Mouse (Mus musculus): ENCODE data around the gene Tpcn2.
A peak's percentile ranks its signal among the peaks of the same experiment; 100 is the strongest.

The Tpcn2 gene

DNA sequence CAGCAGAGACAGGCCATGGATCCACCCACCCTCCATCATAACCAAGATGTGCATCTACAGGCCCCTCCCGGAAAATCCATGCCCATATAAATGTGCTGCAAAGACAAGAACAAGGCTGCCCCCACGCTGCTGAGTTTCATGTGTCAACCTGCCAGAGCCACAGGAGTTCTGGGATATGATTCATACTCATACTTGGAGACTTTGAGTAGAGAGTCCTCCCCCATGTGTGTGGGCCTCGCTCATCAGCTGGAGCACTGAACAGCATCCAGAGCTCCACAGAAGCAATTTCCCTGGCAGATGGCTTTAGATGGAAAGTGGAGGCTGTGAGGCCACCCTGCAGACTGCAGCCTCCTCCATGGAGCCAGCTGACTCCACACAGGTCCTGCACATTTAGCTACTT lies 86.8 kb downstream of the Tpcn2 start:
- no peak for DNase-seq

DNA sequence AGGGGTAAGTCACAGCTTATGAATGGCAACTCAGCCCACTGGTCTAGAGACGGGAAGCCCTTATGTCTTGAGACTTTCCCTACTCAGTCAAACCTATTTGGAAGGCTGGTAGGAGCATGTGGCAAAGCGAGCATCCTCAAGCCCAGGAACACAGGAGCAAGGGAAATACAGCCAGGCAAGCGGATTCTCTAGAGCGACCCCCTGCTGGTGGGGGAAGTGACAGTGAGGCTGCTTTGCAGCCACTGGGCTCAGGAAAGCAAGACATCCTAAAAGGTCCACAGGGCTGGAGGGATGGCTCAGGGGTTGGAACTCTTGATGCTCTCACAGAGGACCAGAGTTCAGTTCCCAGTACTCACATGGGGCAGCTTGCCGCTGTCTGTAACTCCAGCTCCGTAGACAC lies 87.5 kb downstream of the Tpcn2 start:
- no peak for DNase-seq

DNA sequence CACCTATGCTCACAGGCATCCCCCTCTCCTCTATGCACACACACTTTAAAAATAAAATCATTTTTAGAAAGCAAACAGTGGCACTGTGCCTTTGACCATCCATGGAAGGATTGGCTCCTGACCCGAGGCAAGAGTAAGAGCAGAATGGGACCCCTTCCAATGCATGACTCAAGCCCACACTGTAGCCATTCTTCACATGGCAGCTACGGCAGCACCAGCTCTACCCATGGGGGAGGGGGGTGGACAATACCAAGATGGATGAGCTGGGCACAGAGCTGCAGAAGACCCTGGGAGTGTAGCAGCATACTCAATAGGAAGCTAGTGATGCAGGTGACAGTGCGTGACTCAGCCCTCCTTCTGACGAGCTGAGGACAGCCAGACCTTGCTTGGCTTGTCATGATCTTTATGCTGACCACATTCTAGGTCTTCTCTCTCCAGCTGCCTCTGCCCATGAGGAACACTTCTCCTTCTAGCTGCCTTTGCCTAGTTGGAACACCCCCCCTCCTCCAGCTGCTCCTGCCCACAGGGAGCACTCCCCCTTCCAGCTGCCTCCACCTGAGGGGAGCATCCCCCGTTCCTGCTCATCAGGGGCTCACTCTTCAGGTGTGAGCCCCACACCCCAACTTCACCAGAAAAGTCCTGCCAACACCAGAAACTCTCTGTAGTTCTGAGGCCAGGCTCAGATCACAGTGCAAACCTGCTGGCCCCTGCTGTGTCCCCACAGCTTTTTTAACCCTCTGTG lies 88.5 kb downstream of the Tpcn2 start:
- no peak for DNase-seq

DNA sequence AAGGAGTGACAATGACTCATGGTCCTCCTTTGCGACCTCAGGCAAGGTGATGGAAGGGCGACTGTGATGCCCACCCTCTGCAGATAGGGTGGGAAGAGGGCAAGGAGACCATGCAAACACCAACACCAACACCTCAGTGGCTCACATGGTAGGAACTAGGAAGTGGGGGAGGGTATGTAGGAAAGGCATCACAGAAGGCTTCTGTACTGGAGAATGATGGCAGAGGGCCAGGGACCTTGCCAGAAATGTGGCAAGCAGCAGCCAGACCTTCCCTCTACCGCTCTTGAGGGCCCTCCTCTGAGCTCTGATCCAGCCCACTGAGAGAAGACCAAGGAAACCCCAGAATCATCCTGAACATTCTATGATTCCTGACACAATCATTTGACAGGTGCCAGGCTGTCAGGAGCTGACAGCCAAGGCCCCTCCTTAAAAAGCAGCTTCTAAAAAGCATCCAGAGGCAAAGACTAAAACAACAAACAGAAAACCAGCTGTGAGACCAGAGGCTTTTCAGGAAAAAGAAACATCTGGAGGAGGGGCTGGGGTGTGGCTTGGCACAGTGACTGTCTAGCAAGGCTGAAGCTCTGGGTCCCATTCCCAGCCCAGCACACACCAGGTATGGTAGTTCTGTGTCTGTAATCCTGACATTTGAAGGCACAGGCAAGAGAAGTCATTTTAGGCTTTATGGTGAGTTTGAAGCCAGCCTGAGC lies 89.2 kb downstream of the Tpcn2 start:
- peak; percentile 46 to 75 for DNase-seq

DNA sequence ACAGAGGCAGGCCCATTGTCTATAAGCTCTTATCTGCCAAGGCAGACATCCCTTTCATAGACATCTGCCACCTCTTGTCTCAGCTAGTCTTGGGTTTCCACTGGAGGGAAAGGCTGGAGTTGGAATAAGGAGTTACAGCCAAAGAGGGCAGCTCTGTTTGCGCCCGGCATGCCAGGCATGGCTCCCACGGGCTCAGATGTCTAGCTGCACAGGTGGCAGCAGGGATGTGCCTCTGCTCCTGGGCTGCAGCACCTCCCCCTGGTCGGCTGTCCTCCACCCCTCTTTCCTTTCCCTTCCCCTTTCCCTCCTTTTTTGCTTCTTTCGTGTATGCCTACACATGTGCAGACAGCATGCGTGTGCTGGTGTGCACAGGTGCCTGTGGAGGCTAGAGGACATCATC lies 91.0 kb downstream of the Tpcn2 start:
- no peak for DNase-seq

DNA sequence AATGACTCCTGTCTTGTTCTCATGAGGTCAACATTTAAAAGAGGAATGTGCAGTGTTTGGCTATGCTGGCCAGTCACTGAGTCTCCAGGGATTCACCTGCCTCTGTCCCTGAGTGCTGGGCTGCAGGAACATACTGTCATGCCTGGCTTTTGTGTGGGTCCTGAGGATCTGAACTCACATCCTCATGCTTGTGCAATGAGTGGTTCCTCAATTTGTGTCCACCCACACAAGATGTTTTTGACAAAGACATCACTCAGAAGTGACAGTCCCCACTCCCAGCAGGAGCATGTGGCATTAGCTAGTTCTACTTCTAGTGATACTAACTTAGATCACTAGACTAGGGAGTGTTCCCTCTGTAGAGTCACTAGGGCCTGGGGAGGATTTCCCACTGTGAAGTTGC lies 93.3 kb downstream of the Tpcn2 start:
- DNase-seq: no peak

DNA sequence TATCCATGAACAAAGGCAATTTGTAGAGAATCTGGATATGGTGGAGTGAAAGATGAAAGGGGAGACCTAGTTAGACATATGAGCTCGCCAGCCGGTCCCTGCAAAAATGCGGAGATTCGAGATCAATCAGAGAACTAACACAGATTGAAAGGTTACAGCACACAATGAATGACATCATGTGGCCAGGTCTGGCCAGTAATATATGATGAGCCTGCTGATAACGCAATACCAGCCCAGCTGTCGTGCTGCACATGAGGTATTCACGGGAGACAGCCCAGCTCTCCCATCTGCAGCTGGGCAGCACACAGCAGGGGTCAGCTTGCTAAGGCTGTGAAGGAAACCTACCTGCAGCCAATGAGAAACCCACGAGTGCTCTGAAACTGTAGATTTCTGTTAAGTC lies 94.5 kb downstream of the Tpcn2 start:
- no peak for DNase-seq

DNA sequence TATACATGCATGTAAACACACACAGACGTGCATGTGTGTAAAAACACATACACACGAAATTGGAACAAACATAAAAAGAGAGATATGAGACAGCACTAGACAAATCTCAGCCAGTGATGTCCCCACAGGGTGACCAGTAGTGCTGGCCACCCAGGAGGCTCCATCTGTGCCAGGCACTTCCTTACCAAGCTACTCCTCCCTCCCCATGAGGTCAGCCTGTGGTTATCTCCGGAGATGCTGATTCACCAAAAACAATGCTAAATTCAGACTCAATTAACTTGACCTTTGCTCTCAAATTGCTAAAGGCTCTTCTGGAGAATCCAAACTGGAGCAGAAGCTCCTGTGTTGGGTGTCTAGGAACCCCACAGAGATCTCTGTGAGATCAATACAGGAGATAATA lies 96.0 kb downstream of the Tpcn2 start:
- peak in 1 of 2 experiments; percentile 23 for DNase-seq

DNA sequence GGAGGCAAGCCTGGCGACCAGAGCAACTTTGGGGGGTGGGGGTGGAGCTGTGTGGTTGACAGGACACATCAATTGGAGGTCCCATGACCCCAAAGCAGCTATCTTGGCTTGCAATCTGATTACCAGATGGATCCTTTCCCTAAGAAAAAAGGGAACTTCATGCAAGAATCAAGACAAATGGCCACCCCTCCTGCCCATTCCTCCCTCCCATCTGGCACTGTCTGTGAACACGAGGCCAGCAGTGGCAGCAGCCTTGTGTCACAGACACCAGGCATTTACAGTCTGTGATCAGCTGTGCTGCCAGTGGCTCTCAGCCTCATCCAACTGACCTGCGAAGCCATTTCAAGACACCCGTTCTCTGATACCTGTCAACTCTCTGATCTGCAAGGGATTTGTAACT lies 101.4 kb downstream of the Tpcn2 start:
- no peak for DNase-seq

DNA sequence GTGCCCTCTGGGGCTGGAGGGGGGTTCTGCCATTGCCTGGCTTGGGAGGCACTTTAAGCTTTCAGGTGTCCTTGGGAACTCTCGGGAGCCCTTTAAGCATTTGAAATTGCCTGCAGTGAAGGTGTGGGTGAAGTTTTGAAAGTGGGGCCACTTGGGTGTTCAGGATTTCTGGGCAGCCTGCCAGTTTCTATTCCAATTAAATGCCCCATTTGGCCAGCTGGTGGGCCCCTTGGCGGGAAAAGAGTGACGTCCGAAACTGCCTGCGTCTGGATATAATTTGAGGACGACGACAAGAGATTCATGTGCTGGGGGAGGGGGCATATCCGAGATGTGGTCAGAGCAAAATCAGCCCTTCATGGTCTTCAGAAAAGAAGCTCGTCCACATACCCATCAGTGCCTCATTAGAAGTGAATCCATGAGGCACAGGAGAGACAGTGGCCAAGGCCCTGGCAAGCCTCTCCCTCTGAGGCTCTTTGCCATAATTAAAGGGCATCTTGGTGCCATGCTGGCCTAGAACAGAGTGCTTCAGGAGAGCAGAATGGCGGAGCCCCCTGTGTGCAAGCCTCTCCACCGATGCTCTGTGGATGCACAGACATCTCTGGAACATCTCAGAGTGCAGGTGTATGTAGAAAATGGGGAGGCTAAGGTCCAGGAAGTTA lies 102.3 kb downstream of the Tpcn2 start:
- no peak for DNase-seq

DNA sequence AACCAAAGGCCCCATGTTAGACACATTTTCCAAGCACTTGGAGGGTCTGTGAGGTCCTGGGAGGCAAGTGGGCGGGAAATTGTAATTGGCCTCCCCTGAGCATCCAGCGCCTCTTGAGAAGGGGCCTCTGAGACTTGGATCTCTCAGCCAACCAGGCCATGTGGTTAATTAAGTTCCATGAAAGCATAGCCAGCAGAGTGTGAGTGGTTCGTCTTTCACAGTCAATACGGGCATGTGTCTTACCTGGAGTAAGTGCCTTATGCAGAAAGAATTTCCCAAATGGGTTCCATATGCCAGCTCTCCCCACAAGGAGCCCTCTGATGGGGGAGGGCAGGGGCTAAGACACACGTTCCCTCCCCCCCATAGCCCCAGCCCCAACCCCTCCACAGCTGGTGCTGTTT lies 104.1 kb downstream of the Tpcn2 start:
- DNase-seq: no peak

DNA sequence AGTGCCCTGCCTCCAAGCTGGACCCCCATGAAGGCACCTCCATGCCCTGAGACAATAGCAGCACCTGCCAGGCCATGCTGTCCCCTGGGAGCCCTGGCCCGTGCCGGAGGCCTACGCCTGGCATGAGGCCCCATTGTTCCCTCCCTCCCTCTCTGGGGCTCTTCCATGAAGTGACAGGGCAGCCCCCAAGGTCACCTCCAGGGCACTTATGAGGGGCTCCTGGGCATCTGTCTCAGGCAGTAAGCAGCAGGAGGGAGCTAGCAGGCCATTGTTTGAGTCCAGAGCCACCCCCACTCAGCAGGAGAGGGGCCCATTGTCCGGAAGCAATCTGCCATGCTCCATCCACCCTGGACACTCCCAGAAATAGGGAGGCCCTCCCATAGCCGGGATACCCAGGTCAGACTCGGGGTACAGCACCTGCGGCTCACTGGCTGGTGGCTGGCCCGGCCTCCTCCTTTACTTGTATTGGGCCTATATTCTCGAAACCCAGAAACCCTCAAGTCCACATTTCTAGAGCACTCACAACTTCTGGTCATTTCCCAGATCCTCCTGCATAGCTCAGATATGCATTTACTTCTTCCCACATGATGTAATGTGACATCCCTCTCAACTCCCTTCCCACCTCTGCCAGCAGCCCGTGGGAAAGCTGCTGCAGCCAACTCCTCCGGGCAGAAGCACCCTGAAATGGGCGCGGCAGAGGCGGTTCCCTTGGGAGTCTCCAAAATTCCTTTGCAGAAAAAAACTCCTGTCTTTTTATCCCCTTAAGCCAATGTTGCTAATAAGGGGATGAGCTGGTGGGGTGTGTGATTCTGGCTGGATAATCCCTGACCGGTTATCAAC lies 106.8 kb downstream of the Tpcn2 start:
- DNase-seq: no peak

DNA sequence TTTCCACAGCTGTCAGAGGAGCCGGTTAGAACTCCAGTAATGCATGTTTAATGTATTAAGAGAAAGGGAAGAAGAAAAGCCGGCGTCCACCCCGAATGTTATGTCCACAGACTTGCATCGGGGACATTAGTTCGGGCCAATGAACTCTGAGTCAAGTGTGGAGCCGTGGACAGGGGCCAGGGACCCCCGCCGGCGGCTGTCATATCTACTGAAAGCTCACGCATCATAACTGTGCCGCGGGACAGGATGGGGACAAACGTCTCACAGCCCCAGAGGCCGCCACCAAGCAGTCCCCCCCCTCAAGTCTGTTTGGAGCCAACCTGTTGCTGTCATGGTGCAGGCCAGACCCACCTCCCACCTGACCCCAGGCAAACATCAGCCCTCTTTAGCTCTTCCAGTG lies 110.2 kb downstream of the Tpcn2 start:
- no peak for DNase-seq

DNA sequence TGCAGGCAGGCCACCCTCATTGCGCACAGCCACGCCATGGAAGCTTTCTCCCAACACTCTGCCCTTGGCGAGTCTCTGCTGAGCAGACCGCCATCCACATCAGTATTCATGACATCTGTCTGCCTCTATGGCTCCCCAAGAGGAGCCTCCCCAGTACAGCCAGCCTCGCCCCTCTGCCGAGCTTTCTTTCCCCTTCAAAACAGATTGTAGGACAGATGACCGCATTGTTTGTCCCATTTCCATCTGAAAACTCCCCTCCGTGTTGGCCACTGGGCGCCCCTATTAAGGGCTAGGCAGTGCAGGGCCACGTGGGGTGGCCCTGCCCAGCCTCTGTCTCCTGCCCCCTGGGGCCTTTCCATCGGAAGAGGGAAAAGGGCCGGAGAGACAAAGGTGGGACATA lies 110.7 kb downstream of the Tpcn2 start:
- DNase-seq: no peak

DNA sequence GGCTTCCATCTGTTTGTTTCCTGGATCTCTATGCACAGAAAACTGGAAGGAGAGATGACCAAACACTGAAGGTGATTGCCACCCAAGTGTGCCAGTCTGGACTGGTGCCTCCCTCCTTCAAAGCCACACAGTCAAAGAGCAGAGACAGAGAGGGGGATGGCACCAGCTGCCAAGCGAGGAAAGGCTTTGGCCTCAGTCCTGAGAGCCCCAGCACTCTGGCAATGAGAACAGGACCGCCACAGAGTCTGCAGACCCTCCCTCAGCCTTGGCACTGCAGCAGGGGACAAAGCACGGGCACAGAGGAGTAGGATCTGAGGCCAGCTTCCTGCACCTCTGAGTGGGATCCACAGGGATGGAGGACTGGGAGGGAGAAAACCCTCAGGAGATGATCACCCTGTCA lies 114.1 kb downstream of the Tpcn2 start:
- DNase-seq: no peak

DNA sequence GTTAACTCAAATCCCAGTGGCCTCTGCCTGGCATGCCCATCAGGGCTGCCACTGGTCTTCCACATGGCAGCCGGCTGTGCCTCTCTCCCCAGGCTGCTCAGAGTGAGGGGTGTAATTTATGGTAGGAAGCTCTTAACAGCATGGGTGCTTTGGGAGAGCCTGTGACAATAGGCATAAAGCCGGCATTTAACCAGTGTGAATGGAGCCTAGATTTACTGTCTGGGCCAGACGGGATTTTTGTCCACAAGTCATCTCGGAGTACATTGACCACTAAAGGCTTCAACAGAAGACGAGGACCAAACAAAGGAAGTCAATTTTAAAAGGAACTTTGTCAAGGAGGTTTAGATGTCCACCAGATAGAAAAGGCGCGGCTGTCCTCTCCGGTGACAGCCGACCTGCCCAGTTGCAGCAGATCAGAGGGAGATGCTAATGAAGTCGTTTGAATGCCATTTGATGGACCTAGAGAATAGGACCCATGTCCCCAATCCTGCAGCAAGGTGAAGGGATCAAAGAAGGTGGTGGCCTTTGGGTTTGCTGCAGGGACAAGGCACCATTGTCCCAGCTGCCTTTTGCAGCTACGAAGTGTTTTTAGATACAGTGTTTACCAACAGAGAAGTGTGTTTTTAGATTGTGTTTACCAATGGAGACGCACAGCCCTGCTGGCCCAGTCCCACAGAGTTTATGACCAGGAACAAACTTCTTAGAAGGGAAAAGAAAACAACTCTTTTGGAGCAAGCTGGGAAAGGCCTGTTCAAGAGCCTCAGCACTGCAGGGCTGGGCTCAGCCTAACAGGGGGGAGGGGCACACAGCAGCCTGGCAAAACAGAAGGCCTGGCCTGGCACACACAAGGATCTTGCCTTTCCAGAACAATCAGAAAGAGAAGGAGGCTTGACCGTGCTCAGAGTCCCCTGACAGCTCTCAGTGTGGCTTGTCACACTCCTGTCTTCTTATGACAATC lies 124.2 kb downstream of the Tpcn2 start:
- peak; percentile 62 to 68 for DNase-seq

DNA sequence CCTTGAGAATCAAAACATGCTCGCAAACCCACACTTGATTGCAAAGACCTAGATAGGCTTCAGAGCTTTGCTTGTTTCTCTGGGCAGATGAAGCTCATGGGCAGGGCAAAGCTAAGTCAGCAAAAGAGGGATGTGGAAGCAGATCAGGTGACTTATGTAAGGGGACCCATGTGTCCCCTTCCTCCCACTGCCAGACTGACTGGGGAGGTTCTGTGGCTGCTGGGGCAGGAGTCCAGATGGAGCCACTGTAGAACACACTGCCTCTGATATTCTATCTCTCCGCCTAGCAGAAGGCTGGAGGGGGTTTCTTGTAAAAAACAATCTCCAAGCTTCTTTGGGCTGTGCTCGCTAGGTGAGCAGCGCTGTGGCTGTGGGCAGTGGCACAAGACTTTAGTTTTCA lies 128.1 kb downstream of the Tpcn2 start:
- DNase-seq: no peak

DNA sequence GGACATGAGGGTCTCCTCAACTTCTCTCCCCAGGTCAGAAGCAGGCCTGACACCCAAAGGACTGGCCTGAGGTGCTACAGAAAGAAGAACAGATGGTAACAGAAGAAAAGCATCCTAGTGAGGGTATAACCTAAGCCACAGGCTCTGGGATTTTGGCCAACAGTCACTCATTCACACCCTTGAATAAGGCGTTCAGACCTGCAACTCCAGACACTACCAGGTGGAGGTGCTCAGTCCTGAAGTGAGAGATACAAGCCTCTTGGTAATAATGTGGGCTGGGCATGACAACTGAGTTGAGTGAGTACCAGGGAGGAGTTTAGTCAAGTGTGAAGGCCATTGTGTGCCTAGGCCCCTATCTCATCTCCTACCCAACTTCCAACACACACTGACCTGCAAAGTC lies 129.7 kb downstream of the Tpcn2 start:
- DNase-seq: no peak

DNA sequence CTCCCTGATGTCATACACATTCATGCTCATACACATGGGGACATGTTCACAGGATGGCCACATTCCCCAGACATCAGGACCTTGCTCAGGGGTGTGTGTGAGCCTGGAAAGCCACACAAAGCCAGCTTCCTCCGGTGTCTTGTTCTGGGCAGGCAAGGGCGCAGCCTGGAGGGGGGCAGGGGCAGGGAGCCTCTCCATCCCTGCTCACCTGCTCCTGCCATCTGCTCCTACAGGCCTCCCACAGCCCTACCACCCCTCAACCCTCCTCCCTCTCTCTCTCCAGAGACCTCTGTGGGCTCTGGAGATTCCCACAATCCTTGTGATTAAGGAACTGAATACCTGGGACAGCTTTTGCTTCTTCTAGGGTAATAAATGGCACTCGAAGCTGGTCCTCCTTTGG lies 132.0 kb downstream of the Tpcn2 start:
- no peak for DNase-seq

DNA sequence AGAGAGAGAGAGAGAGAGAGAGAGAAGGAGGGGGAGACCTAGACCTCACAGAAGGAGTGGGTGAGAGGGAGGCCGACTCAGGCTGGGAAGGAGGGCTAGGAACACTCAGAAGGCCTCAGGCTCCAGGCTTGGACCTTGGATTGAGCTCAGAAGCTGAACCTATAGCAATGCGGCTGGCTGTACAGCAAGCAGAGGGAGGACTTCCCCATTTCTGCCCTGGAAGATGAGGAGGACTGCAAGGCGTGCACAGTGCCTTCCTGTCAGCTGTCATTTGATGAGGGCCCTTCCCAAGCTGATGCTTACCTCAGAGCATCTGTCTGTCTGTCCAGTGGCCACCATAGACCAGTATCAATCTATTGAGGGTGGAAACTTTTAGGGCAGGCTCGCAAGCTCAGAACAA lies 134.9 kb downstream of the Tpcn2 start:
- DNase-seq: no peak

DNA sequence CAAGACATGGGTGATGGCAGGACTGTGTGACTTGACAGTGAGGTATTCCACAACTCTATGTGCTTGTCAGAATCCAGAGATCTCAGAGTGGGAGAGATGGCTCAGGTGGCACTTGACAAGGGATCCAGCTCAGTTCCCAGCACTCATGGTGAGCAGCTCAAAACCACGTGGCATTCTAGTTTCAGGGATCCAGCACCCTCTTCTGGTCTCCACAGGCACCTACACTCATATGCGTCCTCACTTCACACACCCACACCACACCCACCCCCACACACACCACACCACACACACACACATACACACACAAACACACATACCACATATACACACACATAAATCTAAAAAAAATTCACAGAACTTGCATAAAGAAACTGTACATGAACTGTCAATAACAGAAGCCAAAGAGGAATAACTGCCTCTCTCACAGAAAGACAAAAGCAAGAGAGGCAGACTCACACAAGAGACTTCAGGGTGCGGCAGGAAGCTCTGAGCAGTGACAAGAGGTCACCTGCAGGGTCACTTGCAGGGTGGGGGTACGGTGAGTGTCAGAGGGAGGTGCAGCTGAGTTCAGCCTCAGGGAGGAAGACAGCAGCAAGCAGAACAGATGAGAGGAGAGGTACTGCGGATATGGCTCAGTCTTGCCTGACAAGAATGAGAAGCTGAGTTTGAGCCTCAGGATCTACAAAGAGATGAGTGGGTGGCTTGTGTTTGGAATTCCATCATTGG lies 135.7 kb downstream of the Tpcn2 start:
- DNase-seq: no peak

Measured in kidney, postnatal 36 days (tissue).